In genomic region chr19:34878603-34879541, GRCm38 (mm10) we compare ENCODE assay signal across 8 mouse cellular contexts. TPM values are rescaled to one million over a fixed set of nuclear protein-coding genes. Genes with fewer than 3 reads are reported as not detected.
A peak's percentile ranks its signal among the peaks of the same experiment; 100 is the strongest.
DNase-seq lines count a peak whose midpoint lies in the region; ATAC-seq and TF ChIP-seq lines count a peak whose summit lies in the region.

Pank1 (minus strand) TSS chr19:34879455.

- peak; percentile 60 for DNase-seq in T-cell, adult 2 months (ENCODE audit: low spot score)
- DNase-seq in cerebellum, postnatal 14 days, result peak; percentile 76 to 79
- DNase-seq in gastrocnemius, adult 2 months, result peak; percentile 74
- peak; percentile 84 for DNase-seq in hindbrain, postnatal 0 days (ENCODE audit: low spot score)
- peak; percentile 70 to 73 for DNase-seq in left cerebral cortex, adult 8-10 months (ENCODE audit: low spot score in 2 of 2)
- DNase-seq in right cerebral cortex, postnatal 14 days, result peak; percentile 72
- peak; percentile 61 for DNase-seq in urinary bladder, postnatal 25 days (ENCODE audit: low spot score)

- H3K36me3 ChIP-seq in hindbrain, postnatal 0 days (ENCODE audit: insufficient read depth, low read length), result no peaks in the 10 kb centered on the region

- under 1% methylated on average over 92 of the region's 96 CpGs for WGBS in hindbrain, postnatal 0 days

- peak within 1 kb of the TSS; percentile 86 for H3K4me2 ChIP-seq in hindbrain, postnatal 0 days (ENCODE audit: low read depth, low read length)

- no peak for TF ChIP-seq CTCF in gastrocnemius, adult 2 months (IDR thresholded peaks at IDR 0.05)
- no peak for TF ChIP-seq CTCF in hindbrain, postnatal 0 days (IDR thresholded peaks at IDR 0.05; ENCODE audit: low read depth)

- ATAC-seq in hindbrain, postnatal 0 days, result peak; percentile 75
- peak; percentile 25 for ATAC-seq in megakaryocyte, adult 5-6 weeks (ENCODE audit: poor library complexity, severe bottlenecking)

- peaks cover 8% of the 10 kb centered on the region; the same call in 1 of the 2 replicates for H3K4me1 ChIP-seq in hindbrain, postnatal 0 days (ENCODE audit: insufficient read depth, low read length)

- no peaks in the 10 kb centered on the region for H3K9me3 ChIP-seq in hindbrain, postnatal 0 days (ENCODE audit: low read length)

- peak within 1 kb of the TSS; percentile 96 for H3K9ac ChIP-seq in hindbrain, postnatal 0 days (replicated peaks; ENCODE audit: low read length)

- H3K27ac ChIP-seq in gastrocnemius, adult 2 months, result peak within 1 kb of the TSS; percentile 96
- H3K27ac ChIP-seq in hindbrain, postnatal 0 days, result peak within 1 kb of the TSS; percentile 98

- intact Hi-C loops in gastrocnemius, adult 2 months (cut with DNase I), result loop anchor here (2.0 kb wide), 2 partner anchors 44 to 52 kb away; partner anchors contain the start of gene Kif20b

- peak within 1 kb of the TSS; percentile 72 for H3K4me3 ChIP-seq in gastrocnemius, adult 2 months
- H3K4me3 ChIP-seq in hindbrain, postnatal 0 days (ENCODE audit: low read length), result peak within 1 kb of the TSS; percentile 96

- H3K27me3 ChIP-seq in hindbrain, postnatal 0 days (ENCODE audit: insufficient read depth, low read length), result no peaks in the 10 kb centered on the region

RNA-seq across cellular contexts. Expression of gene Pank1, which starts in this region (rescaled TPM):
- 10 to 100 TPM; 10.7 to 26.0 TPM for total RNA-seq in gastrocnemius, adult 2 months (2021)
- total RNA-seq in hindbrain, postnatal 0 days (2014; rRNA removed), result 11.2 and 16.1 TPM in 2 replicates
- 7.4 and 7.7 TPM in 2 replicates for polyA plus RNA-seq in hindbrain, postnatal 0 days (2015; fragmentation: Nextera tagmentation; extraction: Ambion mirVana)
- total RNA-seq in left cerebral cortex, adult 8-10 months (2022), result 10 to 100 TPM; 19.4 to 21.2 (median 20.4) TPM
- total RNA-seq in megakaryocyte, adult 5-6 weeks (2015), result 6.2 and 7.7 TPM in 2 replicates
- total RNA-seq in megakaryocyte, adult 5-6 weeks (2017), result 3.3 and 5.0 TPM in 2 replicates

Comparison
In these comparisons a context has a peak if more than half of its experiments do, and no peak if none do; other contexts are left out.
1. Peak in every context shown above with its lines: DNase-seq, ATAC-seq, H3K4me3 ChIP-seq and H3K27ac ChIP-seq.